Mouse (Mus musculus) cortical plate, adult 2 months (tissue): Measurements from ENCODE around the gene Ppip5k2. TPM values are rescaled to one million over a fixed set of nuclear protein-coding genes. Genes with fewer than 3 reads are reported as not detected.
A peak's percentile ranks its signal among the peaks of the same experiment; 100 is the strongest.

Experiments used
- H3K27ac ChIP-seq: fragments of 200-500 bp; 2 replicates; pipeline ENCODE4 v1.5.1; 2012; ENCODE audit warnings: low read length, control low read depth, inconsistent platforms; ENCODE audit not compliant: insufficient read depth
- H3K4me1 ChIP-seq: fragments of 200-500 bp; 2 replicates; pipeline ENCODE4 v1.6.1; 2011; ENCODE audit warnings: low read length; ENCODE audit not compliant: control insufficient read depth, insufficient read depth
- H3K4me3 ChIP-seq: fragments of 200-500 bp; 2 replicates; pipeline ENCODE4 v1.5.1; 2011; ENCODE audit warnings: mild to moderate bottlenecking, low read length, control low read depth; ENCODE audit not compliant: insufficient read depth
- CTCF ChIP-seq: fragments of 200-500 bp; IDR thresholded peaks from 2 replicates; pipeline ENCODE4 v1.5.1; 2011; ENCODE audit warnings: mild to moderate bottlenecking, control low read depth, low read length; ENCODE audit not compliant: insufficient read depth; ENCODE audit errors: extremely low read depth
- POLR2A ChIP-seq: fragments of 200-500 bp; IDR thresholded peaks from 2 replicates; pipeline ENCODE4 v1.6.1; 2011; ENCODE audit warnings: mild to moderate bottlenecking, low read length, control low read depth; ENCODE audit not compliant: insufficient read depth; ENCODE audit errors: extremely low read depth
- polyA plus RNA-seq: library from polyadenylated mRNA; depleted of rRNA; stranded (reverse); fragments of >200 nt; gene quantifications from 2 replicates; pipeline ENCODE4 v1.2.3, GENCODE M21; 2012

The Ppip5k2 gene
- polyA plus RNA-seq, 1 experiment, result 23.9 TPM

- Histone ChIP-seq H3K4me3 (no peak overlapping the region), H3K27ac (no peak overlapping the region), H3K4me1 (peaks cover 2% of the 10 kb centered on the region)
- TF ChIP-seq CTCF (no peak), POLR2A (no peak)
These were observed 8.7 kb downstream of the Ppip5k2 start for GRCm38 (mm10) chr1:97761477-97761876.

GRCm38 (mm10) chr1:97760598-97760997 lies 9.6 kb downstream of the Ppip5k2 start:
- H3K4me3 ChIP-seq, result no peak overlapping the region
- peaks cover 2% of the 10 kb centered on the region for H3K4me1 ChIP-seq
- 0 out of 2 replicates have a peak overlapping the region, but pooled peaks have one; percentile 50 for H3K27ac ChIP-seq
- TF ChIP-seq CTCF (no peak), POLR2A (no peak)

GRCm38 (mm10) chr1:97759841-97760240 lies 10.4 kb downstream of the Ppip5k2 start:
- H3K27ac ChIP-seq, result no peak overlapping the region
- TF ChIP-seq CTCF (no peak), POLR2A (no peak)
- H3K4me3 ChIP-seq, result no peak overlapping the region
- H3K4me1 ChIP-seq, result peaks cover 2% of the 10 kb centered on the region

GRCm38 (mm10) chr1:97754392-97754791 lies 15.8 kb downstream of the Ppip5k2 start:
- 0 out of 2 replicates have a peak overlapping the region, but pooled peaks have one; percentile 67 for H3K27ac ChIP-seq
- no peak overlapping the region for H3K4me3 ChIP-seq
- TF ChIP-seq CTCF (no peak), POLR2A (no peak)
- no peaks in the 10 kb centered on the region for H3K4me1 ChIP-seq

GRCm38 (mm10) chr1:97753216-97753615 lies 17.0 kb downstream of the Ppip5k2 start:
- Histone ChIP-seq H3K4me3 (no peak overlapping the region), H3K27ac (no peak overlapping the region), H3K4me1 (no peaks in the 10 kb centered on the region)
- no peak for TF ChIP-seq CTCF
- no peak for TF ChIP-seq POLR2A

- Histone ChIP-seq H3K4me3 (no peak overlapping the region), H3K4me1 (no peaks in the 10 kb centered on the region), H3K27ac (no peak overlapping the region)
- TF ChIP-seq POLR2A, result no peak
- TF ChIP-seq CTCF, result no peak
These were observed 22.0 kb downstream of the Ppip5k2 start for GRCm38 (mm10) chr1:97748163-97748562.

- Histone ChIP-seq H3K4me3 (no peak overlapping the region), H3K4me1 (no peaks in the 10 kb centered on the region), H3K27ac (no peak overlapping the region)
- TF ChIP-seq POLR2A (no peak), CTCF (no peak)
These were observed 23.9 kb downstream of the Ppip5k2 start for GRCm38 (mm10) chr1:97746261-97746660.

GRCm38 (mm10) chr1:97745712-97746111 lies 24.5 kb downstream of the Ppip5k2 start:
- H3K4me3 ChIP-seq, result no peak overlapping the region
- TF ChIP-seq CTCF, result no peak
- TF ChIP-seq POLR2A, result no peak
- no peak overlapping the region for H3K27ac ChIP-seq
- no peaks in the 10 kb centered on the region for H3K4me1 ChIP-seq

GRCm38 (mm10) chr1:97743063-97743462 lies 27.1 kb downstream of the Ppip5k2 start:
- Histone ChIP-seq H3K4me1 (no peaks in the 10 kb centered on the region), H3K4me3 (no peak overlapping the region), H3K27ac (no peak overlapping the region)
- TF ChIP-seq CTCF (no peak), POLR2A (no peak)

- TF ChIP-seq POLR2A, result no peak
- no peak for TF ChIP-seq CTCF
- Histone ChIP-seq H3K27ac (no peak overlapping the region), H3K4me1 (no peaks in the 10 kb centered on the region), H3K4me3 (no peak overlapping the region)
These were observed 40.9 kb downstream of the Ppip5k2 start for GRCm38 (mm10) chr1:97729339-97729738.

- TF ChIP-seq CTCF (peak; percentile 18; the same call in 1 of the 2 replicates), POLR2A (no peak)
- Histone ChIP-seq H3K27ac (no peak overlapping the region), H3K4me1 (no peaks in the 10 kb centered on the region), H3K4me3 (no peak overlapping the region)
These were observed 43.5 kb downstream of the Ppip5k2 start for GRCm38 (mm10) chr1:97726730-97727129.
